8 mouse cellular contexts compared by ENCODE assay signal in the genomic region with DNA sequence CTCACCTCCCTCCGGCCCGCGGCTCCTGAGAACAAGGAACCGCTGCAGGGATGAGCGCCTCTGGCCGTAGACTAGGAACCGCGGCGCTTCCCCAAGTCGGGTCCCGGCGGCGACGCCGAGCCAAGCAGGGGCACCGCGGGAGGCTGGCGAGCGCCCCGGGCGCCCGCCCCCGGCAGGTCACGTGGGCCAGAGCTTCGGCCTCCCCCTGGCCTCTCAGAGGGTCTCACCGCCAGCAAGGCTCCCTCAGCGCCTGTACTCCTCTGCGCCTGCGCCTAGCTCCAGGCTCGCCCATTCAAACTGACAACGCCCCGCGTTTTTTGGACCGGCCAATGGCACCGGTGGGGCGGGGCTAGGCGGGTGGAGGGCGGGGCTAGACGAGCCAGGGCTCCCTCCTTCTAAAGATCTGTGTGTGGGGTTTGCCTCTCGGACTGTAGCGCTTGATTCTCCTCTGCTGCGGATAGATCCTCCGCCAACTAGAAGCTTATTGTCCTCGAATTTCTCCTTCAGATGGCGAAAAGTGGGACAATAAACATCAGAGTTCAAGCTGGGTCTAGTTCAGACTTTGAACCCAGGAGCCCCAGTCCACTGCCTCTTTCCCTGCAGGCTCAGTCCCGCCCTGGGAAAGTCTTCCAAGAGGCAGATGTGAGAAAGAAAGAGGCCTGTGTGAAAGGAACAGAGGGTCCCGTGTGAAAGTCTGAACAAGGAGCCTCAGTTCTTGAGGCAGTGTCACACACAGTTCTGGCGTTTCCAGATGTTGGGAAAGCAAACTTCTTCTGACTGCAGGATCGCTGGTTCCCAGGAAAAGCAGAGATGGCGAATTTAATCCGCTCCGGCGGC. TPM values are rescaled to one million over a fixed set of nuclear protein-coding genes. Genes with fewer than 3 reads are reported as not detected.
DNase-seq lines count a peak whose midpoint lies in the region; ATAC-seq lines count a peak whose summit lies in the region.

TSS of gene Gpsm2 (minus strand) at position 274 of the 837 bp plus-strand sequence.

- H3K27me3 ChIP-seq in hindbrain, embryonic 14.5 days (ENCODE audit: control insufficient read depth, insufficient read depth, low read length), result no peaks in the 10 kb centered on the region

- 3% methylated on average over 42 of the region's 53 CpGs for WGBS in hindbrain, embryonic 14.5 days

- peak within 1 kb of the TSS; percentile 69 for H3K27ac ChIP-seq in hindbrain, embryonic 14.5 days

- H3K9ac ChIP-seq in hindbrain, embryonic 14.5 days, result peak within 1 kb of the TSS; percentile 72

- no peaks in the 10 kb centered on the region for H3K9me3 ChIP-seq in hindbrain, embryonic 14.5 days (ENCODE audit: control insufficient read depth, low read length)

- peak; percentile 97 for ATAC-seq in hindbrain, embryonic 14.5 days (ENCODE audit: low FRiP score)

- peak; percentile 99 for DNase-seq in NIH3T3 (ENCODE audit: low read depth)
- DNase-seq in cerebellum, postnatal 10 days, result peak; percentile 98 to 99
- peak; percentile 93 to 95 for DNase-seq in frontal cortex, postnatal 14 days (ENCODE audit: low spot score in 2 of 2)
- peak; percentile 97 for DNase-seq in hindbrain, embryonic 14.5 days (ENCODE audit: low spot score)
- peak; percentile 95 to 96 for DNase-seq in layer of hippocampus, postnatal 36 days
- DNase-seq in lung, postnatal 36 days, result peak; percentile 96
- DNase-seq in retina, postnatal 1 day, result peak; percentile 99
- DNase-seq in urinary bladder, adult 18-20 months (ENCODE audit: low spot score in 2 of 2), result peak; percentile 94 to 95

- H3K36me3 ChIP-seq in hindbrain, embryonic 14.5 days (replicated peaks; ENCODE audit: control insufficient read depth, insufficient read depth), result no peaks in the 10 kb centered on the region

- peak within 1 kb of the TSS; percentile 70 for H3K4me3 ChIP-seq in hindbrain, embryonic 14.5 days (replicated peaks; ENCODE audit: low read length)

- H3K4me2 ChIP-seq in hindbrain, embryonic 14.5 days (replicated peaks), result peak within 1 kb of the TSS; percentile 65

- H3K4me1 ChIP-seq in hindbrain, embryonic 14.5 days (replicated peaks; ENCODE audit: control insufficient read depth, insufficient read depth, low read length), result peaks cover 19% of the 10 kb centered on the region; the same call in 1 of the 2 replicates

RNA-seq across cellular contexts. Expression of gene Gpsm2, which starts in this region (rescaled TPM):
- 22.7 and 24.2 TPM in 2 replicates for polyA plus RNA-seq in hindbrain, embryonic 14.5 days (2014; fragmentation: Nextera tagmentation; extraction: Ambion mirVana)
- total RNA-seq in layer of hippocampus, postnatal 36 days (2021), result 10 to 100 TPM; 15.9 to 19.6 TPM

Comparison
In these comparisons a context has a peak if more than half of its experiments do, and no peak if none do; other contexts are left out.
1. Peak in every context shown above with its lines: DNase-seq, ATAC-seq, H3K4me3 ChIP-seq and H3K27ac ChIP-seq.